Mouse (Mus musculus) thymus, postnatal 4 days (tissue): ENCODE measurements around the gene Synpo2l.
A peak's percentile ranks its signal among the peaks of the same experiment; 100 is the strongest.

ENCODE experiments used
- DNase-seq: peaks from one replicate; pipeline ENCODE4 v3.0.0; 2021

Gene Synpo2l

GRCm38 (mm10) chr14:20677906-20678305 is 9.8 kb upstream of the Synpo2l start:
- DNase-seq, result no peak

- DNase-seq, result peak; percentile 100
Observed at GRCm38 (mm10) chr14:20674064-20674833, 6.1 kb upstream of the Synpo2l start, which contains the start of gene Sec24c. Sec24c (plus strand) TSS chr14:20674308.

GRCm38 (mm10) chr14:20673735-20674063 is 5.5 kb upstream of the Synpo2l start:
- DNase-seq, result peak; percentile 31

GRCm38 (mm10) chr14:20672990-20673389 is 4.8 kb upstream of the Synpo2l start:
- peak; percentile 69 for DNase-seq

DNA sequence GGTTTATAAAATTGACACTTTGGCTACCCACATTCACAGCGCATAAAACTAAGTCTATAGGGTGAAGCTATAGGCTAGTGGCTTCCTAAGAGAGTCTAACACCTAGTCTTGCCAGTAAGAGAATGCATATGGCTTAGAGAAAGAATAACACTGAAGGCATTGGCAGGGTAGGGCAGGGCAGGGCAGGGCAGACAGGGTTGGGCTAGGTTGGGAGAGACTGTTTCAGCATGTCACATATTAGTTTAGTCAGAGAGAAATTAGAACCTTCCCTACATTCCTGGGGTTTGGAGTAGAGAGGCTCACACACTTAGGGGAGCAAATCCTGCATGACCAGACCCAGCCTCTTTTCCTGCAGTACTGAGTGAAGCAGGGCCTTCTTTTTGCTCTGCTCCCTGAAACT is 685 bp downstream of the Synpo2l start:
- no peak for DNase-seq

GRCm38 (mm10) chr14:20664436-20664835 is 3.7 kb downstream of the Synpo2l start:
- no peak for DNase-seq

DNA sequence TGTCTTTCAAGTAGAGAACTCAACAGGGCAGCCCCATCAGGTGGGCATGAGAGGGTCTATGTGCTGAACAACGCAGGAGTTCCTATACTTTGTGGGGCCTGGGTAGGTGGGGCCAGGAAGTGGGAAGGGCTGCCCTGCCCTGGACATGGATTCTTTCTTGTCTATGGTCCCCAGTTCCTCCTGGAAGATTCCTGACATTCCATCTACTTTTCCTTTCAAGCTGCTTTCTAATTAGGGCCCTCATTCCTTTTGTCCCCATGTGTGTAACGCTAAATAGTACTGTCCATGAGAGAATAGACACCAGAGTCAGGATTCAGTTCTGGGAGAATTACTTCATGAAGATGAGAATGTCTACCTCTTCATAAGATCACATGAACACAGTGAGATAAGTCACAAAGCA is 4.6 kb downstream of the Synpo2l start:
- DNase-seq, result no peak

DNA sequence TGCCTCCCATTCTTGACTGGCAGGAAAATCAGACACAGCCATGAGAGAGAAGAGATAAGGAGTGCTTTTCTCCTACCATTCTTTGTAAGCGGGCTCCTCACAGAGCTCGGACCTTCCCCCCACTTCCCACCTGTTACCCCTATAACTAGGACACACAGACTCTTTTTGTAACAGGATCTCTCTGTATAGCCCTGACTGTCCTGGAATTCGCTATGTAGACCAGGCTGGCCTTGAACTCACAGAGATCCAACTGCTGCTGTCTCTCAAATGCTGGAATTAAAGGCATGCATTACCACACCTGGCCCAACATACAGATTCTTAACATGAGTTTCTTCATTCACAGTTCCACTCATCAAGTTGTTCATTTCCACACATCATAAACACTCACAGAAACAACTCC is 5.4 kb downstream of the Synpo2l start:
- DNase-seq, result no peak

GRCm38 (mm10) chr14:20661661-20662331 is 6.4 kb downstream of the Synpo2l start:
- no peak for DNase-seq

DNA sequence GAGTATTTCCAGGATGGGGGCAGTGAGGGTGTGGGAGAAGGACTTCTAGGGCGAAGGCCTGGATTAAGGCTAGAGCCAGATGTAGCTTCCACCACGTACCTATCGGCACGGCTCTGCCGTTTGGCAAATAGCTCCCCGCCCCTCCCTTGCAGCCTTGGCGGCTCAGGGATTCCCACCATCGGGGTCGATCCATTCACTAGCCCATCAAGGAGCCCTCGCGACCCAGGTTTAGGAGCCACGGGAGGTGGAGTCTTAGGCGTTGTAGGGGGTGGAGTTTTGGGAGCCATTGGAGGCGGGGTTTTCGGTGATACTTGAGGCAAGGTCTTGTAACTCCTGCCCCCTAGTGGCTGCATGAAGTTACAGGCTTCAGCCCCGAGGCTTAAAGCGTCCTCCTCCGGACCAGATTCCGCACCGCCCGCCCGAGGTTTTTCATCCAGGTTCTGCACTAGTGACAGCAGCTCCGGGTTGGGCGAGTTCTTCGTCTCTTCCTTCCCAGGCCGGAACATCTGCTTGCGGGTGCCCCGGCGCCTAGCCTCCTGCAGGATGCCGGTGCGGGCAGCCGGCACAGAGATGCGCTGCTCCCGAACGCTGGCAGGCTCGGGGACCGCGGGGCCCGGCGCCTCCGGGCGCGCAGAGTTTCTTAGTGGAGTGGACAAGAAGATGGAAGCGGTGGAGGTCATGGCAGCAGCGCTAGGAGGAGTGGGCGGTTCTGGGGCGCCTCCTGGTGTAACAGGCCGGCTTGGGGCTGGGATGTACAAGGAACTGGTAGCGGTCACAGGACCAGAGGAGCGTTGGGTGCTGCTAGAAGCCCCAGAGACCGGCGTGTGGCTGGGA is 7.1 kb downstream of the Synpo2l start:
- DNase-seq, result peak; percentile 92

DNA sequence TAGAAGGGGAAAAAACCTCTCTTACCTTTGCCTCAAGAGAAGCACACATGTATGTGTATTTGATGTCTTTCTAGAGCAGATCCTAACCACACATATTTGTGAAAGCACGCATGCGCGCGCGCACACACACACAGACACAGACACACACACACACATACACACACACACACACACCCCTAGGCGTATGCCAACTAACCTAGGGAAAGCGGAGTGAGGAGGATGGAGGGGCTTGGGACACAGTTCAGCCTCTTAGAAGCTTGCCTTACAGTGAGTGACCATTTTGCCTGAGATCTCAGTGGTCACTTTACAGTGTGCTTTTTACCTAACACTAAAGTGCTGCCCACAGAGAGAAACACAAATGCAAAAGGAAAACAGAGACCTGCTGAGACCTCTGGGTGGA is 8.5 kb downstream of the Synpo2l start:
- no peak for DNase-seq

GRCm38 (mm10) chr14:20658902-20659301 is 9.3 kb downstream of the Synpo2l start:
- no peak for DNase-seq

- DNase-seq, result no peak
Observed at GRCm38 (mm10) chr14:20658326-20658725, 9.8 kb downstream of the Synpo2l start.

- no peak for DNase-seq
Observed at GRCm38 (mm10) chr14:20656361-20656760, 11.8 kb downstream of the Synpo2l start, which contains the start of gene Myoz1. Myoz1 (minus strand) TSS chr14:20656540.

- no peak for DNase-seq
Observed at GRCm38 (mm10) chr14:20655731-20656130, 12.4 kb downstream of the Synpo2l start.

- DNase-seq, result no peak
Observed at GRCm38 (mm10) chr14:20654690-20655421, 13.3 kb downstream of the Synpo2l start.

GRCm38 (mm10) chr14:20651722-20652256 is 16.4 kb downstream of the Synpo2l start:
- DNase-seq, result no peak

DNA sequence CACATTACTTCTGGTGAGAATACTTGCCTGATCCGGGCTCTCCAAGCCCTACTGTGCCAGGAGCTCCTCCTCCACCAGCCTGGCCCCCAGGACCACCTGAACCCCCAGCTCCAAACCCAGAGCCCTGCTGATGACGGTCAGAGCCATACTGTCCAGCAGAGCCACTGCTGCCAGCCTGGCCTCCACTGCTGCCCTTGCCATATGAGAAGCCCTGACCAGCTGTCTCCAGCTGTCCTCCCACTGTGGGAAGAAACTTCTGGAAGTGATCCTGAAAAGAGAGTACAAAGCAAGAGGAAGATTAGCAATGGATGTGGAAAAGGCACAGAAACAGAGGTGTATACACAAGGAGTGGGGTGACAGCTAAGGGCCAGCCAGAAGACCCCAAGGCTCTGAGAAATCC is 17.2 kb downstream of the Synpo2l start:
- no peak for DNase-seq

- no peak for DNase-seq
Observed at GRCm38 (mm10) chr14:20646381-20646780, 21.8 kb downstream of the Synpo2l start.

DNA sequence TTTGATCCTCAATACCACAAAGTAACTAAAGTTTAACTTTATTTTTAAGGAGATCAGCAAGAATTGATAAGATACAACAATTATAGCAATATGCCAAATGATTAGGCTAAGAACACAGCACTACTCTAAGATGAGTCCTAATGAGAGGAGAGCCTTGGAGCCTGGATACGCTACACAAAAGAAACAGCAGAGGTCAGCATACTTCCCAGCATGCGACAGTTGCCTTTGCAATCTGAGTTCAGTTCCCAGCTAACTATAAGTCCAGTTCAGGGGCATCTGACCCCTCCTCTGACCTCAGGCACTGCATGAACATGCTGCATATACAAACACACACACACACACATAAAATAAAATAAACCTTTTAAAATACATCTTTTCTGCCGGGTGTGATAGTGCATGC is 22.6 kb downstream of the Synpo2l start:
- DNase-seq, result no peak

DNA sequence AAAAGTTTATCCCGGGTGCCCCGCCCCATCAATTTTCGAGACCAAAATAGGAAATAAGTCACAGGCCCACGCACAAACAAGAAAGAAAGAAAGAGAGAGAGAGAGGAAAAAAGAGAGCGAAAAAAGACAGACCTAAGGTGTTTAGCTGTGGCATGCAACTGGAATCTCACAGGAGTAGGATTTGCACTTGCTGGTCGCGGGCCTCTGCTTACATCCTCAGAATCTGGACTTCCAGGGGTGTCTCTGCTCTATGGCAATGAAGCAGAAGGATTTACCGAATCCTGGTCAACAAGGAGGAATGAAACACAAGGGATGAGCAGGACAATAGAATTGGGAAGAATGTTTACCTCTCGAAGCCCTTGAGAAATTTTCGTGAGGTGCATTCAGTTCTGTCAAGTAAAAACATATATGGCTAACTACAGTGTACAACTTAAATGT is 26.7 kb downstream of the Synpo2l start:
- DNase-seq, result no peak

DNA sequence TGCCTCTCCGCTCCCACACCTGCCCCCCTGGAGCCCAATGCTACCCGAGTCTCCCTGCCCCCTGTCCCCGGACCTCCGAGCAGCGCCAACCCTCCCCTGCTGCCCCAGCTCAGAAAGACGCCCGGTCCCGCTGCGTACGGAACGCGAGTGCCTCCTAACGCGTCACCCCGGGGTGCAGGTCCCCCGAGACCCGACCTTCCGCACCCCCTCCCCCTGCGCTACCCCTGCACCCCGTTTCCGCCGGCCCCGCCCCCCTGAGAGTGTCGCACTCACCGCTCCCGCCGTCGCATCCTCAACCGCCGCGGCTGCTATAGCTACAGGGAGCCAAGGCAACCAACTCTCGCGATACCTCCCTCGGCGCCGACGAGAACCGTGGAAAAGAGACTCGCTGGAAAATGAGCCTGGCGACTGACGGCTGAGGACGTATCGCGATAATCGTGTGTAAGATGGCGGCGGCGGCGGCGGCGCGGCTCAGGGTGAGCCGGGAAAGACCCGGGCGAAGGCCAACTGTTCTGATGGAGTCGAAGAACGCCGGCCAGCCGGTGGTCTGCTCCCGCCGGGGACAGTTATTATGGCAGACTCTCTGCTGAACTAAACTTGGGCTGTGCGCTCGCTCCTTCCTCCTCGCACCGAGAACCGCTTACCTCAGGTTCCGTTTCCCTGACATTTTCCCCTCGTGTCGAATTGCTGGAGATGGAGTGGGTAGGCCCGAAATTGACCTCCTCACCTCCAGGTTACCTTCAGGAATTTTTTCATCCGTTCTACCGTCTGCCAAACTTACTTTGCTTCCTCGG is 27.3 kb downstream of the Synpo2l start, which contains the start of gene Usp54:
Gene Usp54 (minus strand): TSS at position 420 of the 794 bp plus-strand sequence.
- DNase-seq, result peak; percentile 100
